Mouse (Mus musculus): ENCODE measurements around the gene Galntl6.

DNA sequence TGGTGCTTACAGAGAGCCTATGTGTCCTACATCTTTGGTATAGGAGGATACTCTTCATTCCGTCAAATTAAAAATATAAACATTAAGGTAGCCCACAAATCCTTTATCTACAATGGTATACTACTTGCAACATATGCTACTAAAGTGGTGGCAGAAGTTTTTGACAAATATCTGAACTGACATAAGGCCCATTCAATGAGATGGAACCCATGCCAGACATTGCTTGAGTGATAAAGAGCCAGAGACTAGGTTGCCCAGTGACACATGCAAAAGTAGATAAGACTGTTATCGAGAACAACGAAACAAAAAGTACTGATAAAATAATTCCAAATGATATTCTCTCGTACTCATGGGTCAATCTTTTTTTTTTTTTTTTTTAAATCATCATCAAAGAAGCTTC, 31.3 kb upstream of the Galntl6 start:
- TF ChIP-seq GATA1 (IDR thresholded peaks at IDR 0.05; ENCODE audit: low read length) (no peak), TAL1 (IDR thresholded peaks at IDR 0.05; ENCODE audit: low read length) (no peak)
